Mouse (Mus musculus): ENCODE measurements around the gene Stox2. TPM values are rescaled to one million over a fixed set of nuclear protein-coding genes. Genes with fewer than 3 reads are reported as not detected.

The Stox2 gene
- polyA plus RNA-seq (2014; fragmentation: Nextera tagmentation; extraction: Ambion mirVana): 1.7 and 2.6 TPM in 2 replicates

- H3K4me3 ChIP-seq (ENCODE audit: low read depth, low read length): no peak within 1 kb of the TSS
- ATAC-seq (replicated peaks; ENCODE audit: low FRiP score) (no peak), DNase-seq (ENCODE audit: low spot score) (no peak)
- no peaks in the 10 kb centered on the region for H3K4me1 ChIP-seq (replicated peaks; ENCODE audit: control insufficient read depth, insufficient read depth, low read length)
- no peak within 1 kb of the TSS for H3K27ac ChIP-seq (ENCODE audit: low read depth, low read length)
- no peak within 1 kb of the TSS for H3K4me2 ChIP-seq
- H3K9ac ChIP-seq (ENCODE audit: low read depth, low read length): no peak within 1 kb of the TSS
- no peaks in the 10 kb centered on the region for H3K9me3 ChIP-seq (ENCODE audit: control insufficient read depth, low read length)
- 81% methylated on average over 19 of the region's 19 CpGs for WGBS
- H3K27me3 ChIP-seq (replicated peaks; ENCODE audit: control insufficient read depth, insufficient read depth, low read length): no peaks in the 10 kb centered on the region
- no peaks in the 10 kb centered on the region for H3K36me3 ChIP-seq (ENCODE audit: control insufficient read depth, insufficient read depth, low read length)
Measured at GRCm38 (mm10) chr8:47446312-47447046, at the start of gene Stox2. Gene Stox2, minus strand, starts transcription at chr8:47446362.

GRCm38 (mm10) chr8:47495428-47495827, 49.3 kb upstream of the Stox2 start:
- DNase-seq (ENCODE audit: low spot score) (no peak), ATAC-seq (replicated peaks; ENCODE audit: low FRiP score) (no peak)
- no peak overlapping the region for H3K9ac ChIP-seq (ENCODE audit: low read depth, low read length)
- H3K4me1 ChIP-seq (replicated peaks; ENCODE audit: control insufficient read depth, insufficient read depth, low read length): no peaks in the 10 kb centered on the region
- no peaks in the 10 kb centered on the region for H3K9me3 ChIP-seq (ENCODE audit: control insufficient read depth, low read length)
- H3K36me3 ChIP-seq (ENCODE audit: control insufficient read depth, insufficient read depth, low read length): peaks cover 9% of the 10 kb centered on the region
- no peak overlapping the region; the same call in 1 of the 2 replicates for H3K27ac ChIP-seq (ENCODE audit: low read depth, low read length)
- H3K27me3 ChIP-seq (replicated peaks; ENCODE audit: control insufficient read depth, insufficient read depth, low read length): no peaks in the 10 kb centered on the region
- H3K4me2 ChIP-seq: no peak overlapping the region
- WGBS: 82% methylated on average over 6 of the region's 6 CpGs
- no peak overlapping the region for H3K4me3 ChIP-seq (ENCODE audit: low read depth, low read length)

DNA sequence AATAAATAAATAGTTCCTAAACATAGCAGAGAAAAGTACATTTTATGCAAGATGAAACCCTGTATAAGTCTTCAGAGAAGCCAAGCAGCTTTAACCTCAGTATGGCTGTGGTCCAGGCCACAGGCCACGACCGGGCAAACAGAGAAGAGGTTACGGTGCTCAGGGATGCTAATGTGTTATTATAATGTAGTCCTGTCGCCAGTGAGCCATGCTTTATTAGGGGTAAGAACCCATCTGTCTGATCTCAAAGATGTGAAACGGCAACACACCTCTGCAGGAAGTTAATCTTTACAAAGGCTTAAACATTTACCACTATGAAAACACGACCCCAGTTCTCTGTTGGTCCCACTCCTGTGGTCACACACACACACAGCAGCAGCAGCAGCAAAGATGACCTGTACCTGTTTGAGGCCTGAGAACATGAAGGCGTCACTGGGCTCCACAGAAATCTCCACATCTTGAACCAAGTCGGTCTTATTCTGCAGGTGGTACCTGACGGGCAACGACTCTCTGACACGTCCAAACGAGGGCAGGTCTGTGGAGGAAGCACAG, 48.5 kb upstream of the Stox2 start:
- Histone ChIP-seq H3K4me3 (ENCODE audit: low read depth, low read length) (no peak overlapping the region), H3K9ac (ENCODE audit: low read depth, low read length) (no peak overlapping the region), H3K27me3 (replicated peaks; ENCODE audit: control insufficient read depth, insufficient read depth, low read length) (no peaks in the 10 kb centered on the region), H3K27ac (ENCODE audit: low read depth, low read length) (peak overlapping the region; percentile 42; the same call in 1 of the 2 replicates), H3K9me3 (ENCODE audit: control insufficient read depth, low read length) (no peaks in the 10 kb centered on the region), H3K4me1 (replicated peaks; ENCODE audit: control insufficient read depth, insufficient read depth, low read length) (no peaks in the 10 kb centered on the region), H3K4me2 (no peak overlapping the region), H3K36me3 (ENCODE audit: control insufficient read depth, insufficient read depth, low read length) (peaks cover 7% of the 10 kb centered on the region)
- ATAC-seq (replicated peaks; ENCODE audit: low FRiP score): peak; percentile 57; the same call in 1 of the 2 replicates
- 76% methylated on average over 12 of the region's 12 CpGs for WGBS
- DNase-seq (ENCODE audit: low spot score): no peak

- H3K9ac ChIP-seq (ENCODE audit: low read depth, low read length): no peak overlapping the region
- no peak overlapping the region for H3K27ac ChIP-seq (ENCODE audit: low read depth, low read length)
- WGBS: 92% methylated on average over 12 of the region's 12 CpGs
- no peaks in the 10 kb centered on the region for H3K4me1 ChIP-seq (replicated peaks; ENCODE audit: control insufficient read depth, insufficient read depth, low read length)
- DNase-seq (ENCODE audit: low spot score) (no peak), ATAC-seq (replicated peaks; ENCODE audit: low FRiP score) (no peak)
- H3K9me3 ChIP-seq (ENCODE audit: control insufficient read depth, low read length): no peaks in the 10 kb centered on the region
- peaks cover 7% of the 10 kb centered on the region for H3K36me3 ChIP-seq (ENCODE audit: control insufficient read depth, insufficient read depth, low read length)
- no peak overlapping the region for H3K4me2 ChIP-seq
- H3K27me3 ChIP-seq (replicated peaks; ENCODE audit: control insufficient read depth, insufficient read depth, low read length): no peaks in the 10 kb centered on the region
- H3K4me3 ChIP-seq (ENCODE audit: low read depth, low read length): no peak overlapping the region
Measured at GRCm38 (mm10) chr8:47493106-47493505, 46.9 kb upstream of the Stox2 start.

DNA sequence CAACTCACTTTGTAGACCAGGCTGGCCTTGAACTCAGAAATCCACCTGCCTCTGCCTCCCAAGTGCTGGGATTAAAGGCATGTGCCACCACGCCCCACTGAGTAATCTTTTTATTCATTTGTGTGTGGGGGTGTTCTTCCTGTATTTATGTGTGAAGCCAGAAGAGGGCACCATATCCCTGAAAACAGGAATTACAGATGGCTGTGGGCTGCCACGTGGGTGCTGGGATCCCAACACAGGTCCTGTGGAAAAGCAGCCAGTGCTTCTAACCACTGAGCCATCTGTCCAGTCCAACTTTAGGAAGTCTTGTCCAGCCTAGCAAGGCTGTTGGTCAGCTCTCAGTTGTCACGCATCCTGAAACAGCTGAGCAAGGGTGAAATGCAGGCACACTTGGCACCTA, 41.1 kb upstream of the Stox2 start:
- ATAC-seq (replicated peaks; ENCODE audit: low FRiP score): no peak
- 81% methylated on average over 3 of the region's 3 CpGs for WGBS
- no peak overlapping the region for H3K4me3 ChIP-seq (ENCODE audit: low read depth, low read length)
- H3K9ac ChIP-seq (ENCODE audit: low read depth, low read length): no peak overlapping the region
- no peak for DNase-seq (ENCODE audit: low spot score)
- peaks cover 4% of the 10 kb centered on the region; the same call in 1 of the 2 replicates for H3K9me3 ChIP-seq (ENCODE audit: control insufficient read depth, low read length)
- no peak overlapping the region for H3K27ac ChIP-seq (ENCODE audit: low read depth, low read length)
- H3K36me3 ChIP-seq (ENCODE audit: control insufficient read depth, insufficient read depth, low read length): peaks cover 8% of the 10 kb centered on the region
- H3K4me1 ChIP-seq (replicated peaks; ENCODE audit: control insufficient read depth, insufficient read depth, low read length): no peaks in the 10 kb centered on the region
- H3K27me3 ChIP-seq (replicated peaks; ENCODE audit: control insufficient read depth, insufficient read depth, low read length): no peaks in the 10 kb centered on the region
- H3K4me2 ChIP-seq: no peak overlapping the region

DNA sequence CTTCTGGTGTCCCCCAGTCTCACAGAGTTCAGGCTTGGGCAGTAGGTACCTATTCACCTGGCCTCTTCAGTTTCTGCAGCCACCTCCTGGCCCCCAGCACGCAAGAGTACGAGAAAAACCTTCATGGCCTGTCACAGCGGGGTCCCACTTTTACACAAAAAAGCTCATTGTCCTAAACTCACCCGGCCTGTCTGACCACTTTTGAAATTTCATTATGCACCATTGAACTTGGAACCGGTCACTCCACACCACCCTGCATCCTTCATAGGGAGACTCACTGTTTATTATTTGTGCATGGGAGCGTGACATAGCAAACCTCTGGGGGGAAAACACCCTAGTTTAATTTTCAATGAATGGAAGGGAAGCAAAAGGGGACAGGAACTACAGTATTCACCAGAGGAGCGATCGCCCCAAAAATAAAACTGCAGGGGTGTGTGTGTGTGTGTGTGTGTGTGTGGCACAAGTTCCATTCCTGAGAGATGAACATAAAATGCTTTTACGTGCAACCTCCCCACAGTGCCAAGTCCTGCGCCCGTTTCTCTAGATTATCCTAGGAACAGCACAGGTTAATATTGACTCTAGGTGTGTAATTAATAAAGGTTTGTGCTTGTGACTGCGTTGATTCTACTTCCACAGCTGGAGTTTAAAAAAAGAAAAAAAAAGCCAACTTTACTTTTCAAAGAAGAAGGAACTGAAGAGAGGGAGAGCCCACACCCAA, 36.4 kb upstream of the Stox2 start:
- ATAC-seq (replicated peaks; ENCODE audit: low FRiP score) (no peak), DNase-seq (ENCODE audit: low spot score) (no peak)
- Histone ChIP-seq H3K9ac (ENCODE audit: low read depth, low read length) (no peak overlapping the region), H3K4me1 (replicated peaks; ENCODE audit: control insufficient read depth, insufficient read depth, low read length) (no peaks in the 10 kb centered on the region), H3K27ac (ENCODE audit: low read depth, low read length) (no peak overlapping the region), H3K27me3 (replicated peaks; ENCODE audit: control insufficient read depth, insufficient read depth, low read length) (no peaks in the 10 kb centered on the region), H3K4me3 (ENCODE audit: low read depth, low read length) (no peak overlapping the region), H3K4me2 (no peak overlapping the region), H3K9me3 (ENCODE audit: control insufficient read depth, low read length) (peaks cover 3% of the 10 kb centered on the region; the same call in 1 of the 2 replicates), H3K36me3 (ENCODE audit: control insufficient read depth, insufficient read depth, low read length) (peaks cover 3% of the 10 kb centered on the region; the same call in 1 of the 2 replicates)
- WGBS: 79% methylated on average over 12 of the region's 12 CpGs

DNA sequence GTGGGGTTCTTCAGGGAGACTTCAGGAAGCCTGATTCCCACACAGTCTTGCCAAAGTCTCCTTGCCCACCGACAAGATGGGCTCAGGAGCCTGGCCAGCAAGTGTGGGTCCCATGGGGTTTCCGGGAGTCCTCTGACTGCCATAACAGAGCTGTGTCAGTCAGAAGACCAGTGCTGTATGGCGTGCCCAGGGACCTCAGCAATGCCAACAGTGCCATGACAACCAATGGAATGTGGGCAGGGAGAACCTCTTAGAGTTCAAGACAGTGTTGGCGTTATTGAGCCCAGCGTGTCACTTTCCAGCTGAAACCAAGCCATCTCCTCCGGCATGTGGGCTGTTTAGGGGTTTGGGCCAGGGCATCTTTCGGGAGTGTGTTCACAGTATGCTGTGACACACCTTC, 33.9 kb upstream of the Stox2 start:
- DNase-seq (ENCODE audit: low spot score): no peak
- 92% methylated on average over 7 of the region's 7 CpGs for WGBS
- Histone ChIP-seq H3K36me3 (ENCODE audit: control insufficient read depth, insufficient read depth, low read length) (no peaks in the 10 kb centered on the region), H3K4me2 (no peak overlapping the region), H3K4me3 (ENCODE audit: low read depth, low read length) (no peak overlapping the region), H3K9me3 (ENCODE audit: control insufficient read depth, low read length) (no peaks in the 10 kb centered on the region), H3K4me1 (replicated peaks; ENCODE audit: control insufficient read depth, insufficient read depth, low read length) (no peaks in the 10 kb centered on the region), H3K27ac (ENCODE audit: low read depth, low read length) (no peak overlapping the region), H3K9ac (ENCODE audit: low read depth, low read length) (no peak overlapping the region), H3K27me3 (replicated peaks; ENCODE audit: control insufficient read depth, insufficient read depth, low read length) (no peaks in the 10 kb centered on the region)
- ATAC-seq (replicated peaks; ENCODE audit: low FRiP score): no peak

- H3K9ac ChIP-seq (ENCODE audit: low read depth, low read length): no peak overlapping the region
- H3K4me2 ChIP-seq: no peak overlapping the region
- WGBS: 78% methylated on average over 10 of the region's 10 CpGs
- no peak overlapping the region for H3K4me3 ChIP-seq (ENCODE audit: low read depth, low read length)
- H3K27ac ChIP-seq (ENCODE audit: low read depth, low read length): no peak overlapping the region
- no peaks in the 10 kb centered on the region for H3K27me3 ChIP-seq (replicated peaks; ENCODE audit: control insufficient read depth, insufficient read depth, low read length)
- no peak for DNase-seq (ENCODE audit: low spot score)
- 0 out of 2 replicates have a peak, but pooled peaks cover 2% of the 10 kb centered on the region for H3K9me3 ChIP-seq (ENCODE audit: control insufficient read depth, low read length)
- no peaks in the 10 kb centered on the region for H3K4me1 ChIP-seq (replicated peaks; ENCODE audit: control insufficient read depth, insufficient read depth, low read length)
- H3K36me3 ChIP-seq (ENCODE audit: control insufficient read depth, insufficient read depth, low read length): no peaks in the 10 kb centered on the region
- ATAC-seq (replicated peaks; ENCODE audit: low FRiP score): no peak
Measured at GRCm38 (mm10) chr8:47461650-47462049, 15.5 kb upstream of the Stox2 start.
